Mouse (Mus musculus): ENCODE measurements around the gene Alg9. TPM values are rescaled to one million over a fixed set of nuclear protein-coding genes. Genes with fewer than 3 reads are reported as not detected.

Alg9 gene
- polyA plus RNA-seq, 1 experiment from 2014 or later: 46.3 TPM

- Histone ChIP-seq H3K27ac (ENCODE audit: low read depth, low read length) (no peak overlapping the region), H3K36me3 (ENCODE audit: control insufficient read depth, insufficient read depth, low read length) (no peaks in the 10 kb centered on the region), H3K27me3 (ENCODE audit: control insufficient read depth, insufficient read depth, low read length) (no peaks in the 10 kb centered on the region), H3K4me3 (ENCODE audit: low read depth, low read length) (no peak overlapping the region), H3K9ac (ENCODE audit: low read length) (no peak overlapping the region), H3K9me3 (ENCODE audit: control insufficient read depth, low read length) (no peaks in the 10 kb centered on the region), H3K4me2 (ENCODE audit: low read depth) (no peak overlapping the region), H3K4me1 (ENCODE audit: control insufficient read depth, insufficient read depth, low read length) (no peaks in the 10 kb centered on the region)
- DNase-seq (ENCODE audit: low spot score) (no peak), ATAC-seq (ENCODE audit: insufficient read depth, low FRiP score, low TSS enrichment) (no peak)
- WGBS: 43% methylated on average over 1 of the region's 1 CpGs
Observed at GRCm38 (mm10) chr9:50885600-50885987, 110.8 kb downstream of the Alg9 start.

GRCm38 (mm10) chr9:50886870-50887269 is 112.1 kb downstream of the Alg9 start:
- ATAC-seq (ENCODE audit: insufficient read depth, low FRiP score, low TSS enrichment) (no peak), DNase-seq (ENCODE audit: low spot score) (no peak)
- Histone ChIP-seq H3K4me3 (ENCODE audit: low read depth, low read length) (no peak overlapping the region), H3K4me2 (ENCODE audit: low read depth) (no peak overlapping the region), H3K9ac (ENCODE audit: low read length) (no peak overlapping the region), H3K27ac (ENCODE audit: low read depth, low read length) (no peak overlapping the region), H3K27me3 (ENCODE audit: control insufficient read depth, insufficient read depth, low read length) (no peaks in the 10 kb centered on the region), H3K36me3 (ENCODE audit: control insufficient read depth, insufficient read depth, low read length) (no peaks in the 10 kb centered on the region), H3K4me1 (ENCODE audit: control insufficient read depth, insufficient read depth, low read length) (no peaks in the 10 kb centered on the region), H3K9me3 (ENCODE audit: control insufficient read depth, low read length) (no peaks in the 10 kb centered on the region)
- WGBS: 100% methylated on average over 1 of the region's 1 CpGs

- 50% methylated on average over 4 of the region's 4 CpGs for WGBS
- H3K36me3 ChIP-seq (ENCODE audit: control insufficient read depth, insufficient read depth, low read length): no peaks in the 10 kb centered on the region
- ATAC-seq (ENCODE audit: insufficient read depth, low FRiP score, low TSS enrichment) (no peak), DNase-seq (ENCODE audit: low spot score) (no peak)
- no peaks in the 10 kb centered on the region for H3K9me3 ChIP-seq (ENCODE audit: control insufficient read depth, low read length)
- no peaks in the 10 kb centered on the region for H3K27me3 ChIP-seq (ENCODE audit: control insufficient read depth, insufficient read depth, low read length)
- no peak overlapping the region for H3K9ac ChIP-seq (ENCODE audit: low read length)
- no peak overlapping the region for H3K27ac ChIP-seq (ENCODE audit: low read depth, low read length)
- H3K4me2 ChIP-seq (ENCODE audit: low read depth): no peak overlapping the region
- H3K4me3 ChIP-seq (ENCODE audit: low read depth, low read length): no peak overlapping the region
- H3K4me1 ChIP-seq (ENCODE audit: control insufficient read depth, insufficient read depth, low read length): no peaks in the 10 kb centered on the region
Observed at GRCm38 (mm10) chr9:50887351-50887750, 112.5 kb downstream of the Alg9 start.

GRCm38 (mm10) chr9:50889211-50889610 is 114.4 kb downstream of the Alg9 start:
- no peak overlapping the region for H3K4me2 ChIP-seq (ENCODE audit: low read depth)
- no peak overlapping the region for H3K27ac ChIP-seq (ENCODE audit: low read depth, low read length)
- H3K4me1 ChIP-seq (ENCODE audit: control insufficient read depth, insufficient read depth, low read length): no peaks in the 10 kb centered on the region
- no peak overlapping the region for H3K4me3 ChIP-seq (ENCODE audit: low read depth, low read length)
- DNase-seq (ENCODE audit: low spot score) (no peak), ATAC-seq (ENCODE audit: insufficient read depth, low FRiP score, low TSS enrichment) (no peak)
- H3K27me3 ChIP-seq (ENCODE audit: control insufficient read depth, insufficient read depth, low read length): no peaks in the 10 kb centered on the region
- H3K9ac ChIP-seq (ENCODE audit: low read length): no peak overlapping the region
- no peaks in the 10 kb centered on the region for H3K9me3 ChIP-seq (ENCODE audit: control insufficient read depth, low read length)
- H3K36me3 ChIP-seq (ENCODE audit: control insufficient read depth, insufficient read depth, low read length): no peaks in the 10 kb centered on the region
- 75% methylated on average over 6 of the region's 6 CpGs for WGBS

GRCm38 (mm10) chr9:50889964-50890363 is 115.1 kb downstream of the Alg9 start:
- Histone ChIP-seq H3K9ac (ENCODE audit: low read length) (no peak overlapping the region), H3K27me3 (ENCODE audit: control insufficient read depth, insufficient read depth, low read length) (no peaks in the 10 kb centered on the region), H3K4me2 (ENCODE audit: low read depth) (no peak overlapping the region), H3K4me1 (ENCODE audit: control insufficient read depth, insufficient read depth, low read length) (no peaks in the 10 kb centered on the region), H3K9me3 (ENCODE audit: control insufficient read depth, low read length) (no peaks in the 10 kb centered on the region), H3K27ac (ENCODE audit: low read depth, low read length) (no peak overlapping the region), H3K36me3 (ENCODE audit: control insufficient read depth, insufficient read depth, low read length) (no peaks in the 10 kb centered on the region), H3K4me3 (ENCODE audit: low read depth, low read length) (no peak overlapping the region)
- ATAC-seq (ENCODE audit: insufficient read depth, low FRiP score, low TSS enrichment) (no peak), DNase-seq (ENCODE audit: low spot score) (no peak)
- WGBS: 82% methylated on average over 4 of the region's 4 CpGs

- Histone ChIP-seq H3K4me1 (ENCODE audit: control insufficient read depth, insufficient read depth, low read length) (no peaks in the 10 kb centered on the region), H3K4me3 (ENCODE audit: low read depth, low read length) (no peak overlapping the region), H3K36me3 (ENCODE audit: control insufficient read depth, insufficient read depth, low read length) (no peaks in the 10 kb centered on the region), H3K4me2 (ENCODE audit: low read depth) (no peak overlapping the region), H3K27me3 (ENCODE audit: control insufficient read depth, insufficient read depth, low read length) (no peaks in the 10 kb centered on the region), H3K9me3 (ENCODE audit: control insufficient read depth, low read length) (no peaks in the 10 kb centered on the region), H3K9ac (ENCODE audit: low read length) (no peak overlapping the region), H3K27ac (ENCODE audit: low read depth, low read length) (no peak overlapping the region)
- ATAC-seq (ENCODE audit: insufficient read depth, low FRiP score, low TSS enrichment): no peak
- no peak for DNase-seq (ENCODE audit: low spot score)
- WGBS: 89% methylated on average over 3 of the region's 3 CpGs
Observed at GRCm38 (mm10) chr9:50890494-50891090, 115.8 kb downstream of the Alg9 start.

Other genes with a start within 250 kb of the Alg9 start
- 75.2 and 80.0 TPM in 2 replicates for gene Pts, start 246.3 kb upstream of the Alg9 start, polyA plus RNA-seq (2014; fragmentation: Nextera tagmentation; extraction: Ambion mirVana)
- 4.7 and 6.4 TPM in 2 replicates for gene Il18, start 220.2 kb upstream of the Alg9 start, polyA plus RNA-seq (2014; fragmentation: Nextera tagmentation; extraction: Ambion mirVana)
- 0.15 TPM in 1 of 2 replicates, not detected in the other for gene Bco2, start 219.8 kb upstream of the Alg9 start, polyA plus RNA-seq (2014; fragmentation: Nextera tagmentation; extraction: Ambion mirVana)
- 0.28 TPM in 1 of 2 replicates, not detected in the other for gene Tex12, start 213.7 kb upstream of the Alg9 start, polyA plus RNA-seq (2014; fragmentation: Nextera tagmentation; extraction: Ambion mirVana)
- gene Sdhd, start 171.2 kb upstream of the Alg9 start, polyA plus RNA-seq (2014; fragmentation: Nextera tagmentation; extraction: Ambion mirVana): 273 and 281 TPM in 2 replicates
- 305 and 307 TPM in 2 replicates for gene Timm8b, start 171.1 kb upstream of the Alg9 start, polyA plus RNA-seq (2014; fragmentation: Nextera tagmentation; extraction: Ambion mirVana)
- gene Pih1d2, start 157.7 kb upstream of the Alg9 start, polyA plus RNA-seq (2014; fragmentation: Nextera tagmentation; extraction: Ambion mirVana): 4.7 and 5.9 TPM in 2 replicates
- gene Nkapd1, start 157.6 kb upstream of the Alg9 start, polyA plus RNA-seq (2014; fragmentation: Nextera tagmentation; extraction: Ambion mirVana): 28.8 and 29.2 TPM in 2 replicates
- gene Dlat, start 115.2 kb upstream of the Alg9 start, polyA plus RNA-seq (2014; fragmentation: Nextera tagmentation; extraction: Ambion mirVana): 70.6 and 74.9 TPM in 2 replicates
- 27.4 and 33.0 TPM in 2 replicates for gene Dixdc1, start 35.5 kb upstream of the Alg9 start, polyA plus RNA-seq (2014; fragmentation: Nextera tagmentation; extraction: Ambion mirVana)
- gene 2310030G06Rik, start 28.5 kb upstream of the Alg9 start, polyA plus RNA-seq (2014; fragmentation: Nextera tagmentation; extraction: Ambion mirVana): 1.1 and 1.3 TPM in 2 replicates
- 12.8 and 14.4 TPM in 2 replicates for gene Cryab, start 23.7 kb upstream of the Alg9 start, polyA plus RNA-seq (2014; fragmentation: Nextera tagmentation; extraction: Ambion mirVana)
- 8.4 and 8.6 TPM in 2 replicates for gene Hspb2, start 22.7 kb upstream of the Alg9 start, polyA plus RNA-seq (2014; fragmentation: Nextera tagmentation; extraction: Ambion mirVana)
- 10.5 and 10.6 TPM in 2 replicates for gene Fdxacb1, start 6.8 kb upstream of the Alg9 start, polyA plus RNA-seq (2014; fragmentation: Nextera tagmentation; extraction: Ambion mirVana)
- 34.2 and 43.1 TPM in 2 replicates for gene 1110032A03Rik, start 501 bp downstream of the Alg9 start, polyA plus RNA-seq (2014; fragmentation: Nextera tagmentation; extraction: Ambion mirVana)
- gene Ppp2r1b, start 70.3 kb downstream of the Alg9 start, polyA plus RNA-seq (2014; fragmentation: Nextera tagmentation; extraction: Ambion mirVana): 121 and 122 TPM in 2 replicates
- gene Sik2, start 234.1 kb downstream of the Alg9 start, polyA plus RNA-seq (2014; fragmentation: Nextera tagmentation; extraction: Ambion mirVana): 12.4 and 15.3 TPM in 2 replicates

Measured in neural tube, embryonic 11.5 days (tissue).